Mouse (Mus musculus) cortical plate, adult 2 months (tissue): ENCODE data around the gene Gm11634. TPM values are rescaled to one million over a fixed set of nuclear protein-coding genes. Genes with fewer than 3 reads are reported as not detected.
"Not testable (repeated sequence)": the region's sequence is repeated elsewhere in the genome, so short reads cannot be mapped to it uniquely, and the experiment has no call there.

ENCODE experiments used
- H3K27ac ChIP-seq: fragments of 200-500 bp; 2 replicates; pipeline ENCODE4 v1.5.1; 2012; ENCODE audit warnings: low read length, control low read depth, inconsistent platforms; ENCODE audit not compliant: insufficient read depth
- H3K4me1 ChIP-seq: fragments of 200-500 bp; 2 replicates; pipeline ENCODE4 v1.6.1; 2011; ENCODE audit warnings: low read length; ENCODE audit not compliant: control insufficient read depth, insufficient read depth
- H3K4me3 ChIP-seq: fragments of 200-500 bp; 2 replicates; pipeline ENCODE4 v1.5.1; 2011; ENCODE audit warnings: mild to moderate bottlenecking, low read length, control low read depth; ENCODE audit not compliant: insufficient read depth
- CTCF ChIP-seq: fragments of 200-500 bp; IDR thresholded peaks from 2 replicates; pipeline ENCODE4 v1.5.1; 2011; ENCODE audit warnings: mild to moderate bottlenecking, control low read depth, low read length; ENCODE audit not compliant: insufficient read depth; ENCODE audit errors: extremely low read depth
- POLR2A ChIP-seq: fragments of 200-500 bp; IDR thresholded peaks from 2 replicates; pipeline ENCODE4 v1.6.1; 2011; ENCODE audit warnings: mild to moderate bottlenecking, low read length, control low read depth; ENCODE audit not compliant: insufficient read depth; ENCODE audit errors: extremely low read depth
- polyA plus RNA-seq: library from polyadenylated mRNA; depleted of rRNA; stranded (reverse); fragments of >200 nt; gene quantifications from 2 replicates; pipeline ENCODE4 v1.2.3, GENCODE M21; 2012

Gene Gm11634
- polyA plus RNA-seq, 1 experiment, result not detected

- no peak for TF ChIP-seq POLR2A
- no peak for TF ChIP-seq CTCF
- Histone ChIP-seq H3K4me3 (no peak overlapping the region), H3K4me1 (peaks cover 2% of the 10 kb centered on the region; the same call in 1 of the 2 replicates), H3K27ac (no peak overlapping the region)
Measured at GRCm38 (mm10) chr11:101639761-101640160, 40.7 kb upstream of the Gm11634 start.

- no peaks in the 10 kb centered on the region for H3K4me1 ChIP-seq
- no peak overlapping the region for H3K27ac ChIP-seq
- H3K4me3 ChIP-seq, result no peak overlapping the region
- TF ChIP-seq CTCF (no peak), POLR2A (no peak)
Measured at GRCm38 (mm10) chr11:101635660-101636059, 36.6 kb upstream of the Gm11634 start.

- not testable (repeated sequence) for H3K4me3 ChIP-seq, H3K27ac ChIP-seq, H3K4me1 ChIP-seq
Measured at GRCm38 (mm10) chr11:101628733-101629417, 29.8 kb upstream of the Gm11634 start.

GRCm38 (mm10) chr11:101627857-101628559 is 29.0 kb upstream of the Gm11634 start:
- H3K4me3 ChIP-seq, result peak overlapping the region; percentile 49
- H3K27ac ChIP-seq, result no peak overlapping the region
- no peak for TF ChIP-seq CTCF
- no peak for TF ChIP-seq POLR2A
- no peaks in the 10 kb centered on the region for H3K4me1 ChIP-seq

GRCm38 (mm10) chr11:101626995-101627856 is 28.2 kb upstream of the Gm11634 start, which contains the start of gene Rdm1:
Gene Rdm1 (plus strand): TSS chr11:101627195.
- no peaks in the 10 kb centered on the region for H3K4me1 ChIP-seq
- TF ChIP-seq POLR2A, result peak; percentile 85
- no peak for TF ChIP-seq CTCF
- H3K27ac ChIP-seq, result 0 out of 2 replicates have a peak within 1 kb of the TSS, but pooled peaks have one; percentile 23
- H3K4me3 ChIP-seq, result peak within 1 kb of the TSS; percentile 49

GRCm38 (mm10) chr11:101626649-101626994 is 27.6 kb upstream of the Gm11634 start:
- Histone ChIP-seq H3K27ac (no peak overlapping the region), H3K4me3 (peak overlapping the region; percentile 23), H3K4me1 (no peaks in the 10 kb centered on the region)
- TF ChIP-seq CTCF, result no peak
- no peak for TF ChIP-seq POLR2A

GRCm38 (mm10) chr11:101620022-101620655 is 21.1 kb upstream of the Gm11634 start:
- not testable (repeated sequence) for H3K4me1 ChIP-seq, H3K27ac ChIP-seq, H3K4me3 ChIP-seq

- H3K4me3 ChIP-seq, result no peak overlapping the region
- TF ChIP-seq CTCF, result no peak
- no peak for TF ChIP-seq POLR2A
- H3K4me1 ChIP-seq, result 0 out of 2 replicates have a peak, but pooled peaks cover 2% of the 10 kb centered on the region
- H3K27ac ChIP-seq, result no peak overlapping the region
Measured at GRCm38 (mm10) chr11:101618596-101618995, 19.5 kb upstream of the Gm11634 start.

GRCm38 (mm10) chr11:101617849-101618248 is 18.8 kb upstream of the Gm11634 start:
- H3K27ac ChIP-seq, result no peak overlapping the region
- no peak overlapping the region for H3K4me3 ChIP-seq
- TF ChIP-seq POLR2A (no peak), CTCF (no peak)
- H3K4me1 ChIP-seq, result 0 out of 2 replicates have a peak, but pooled peaks cover 2% of the 10 kb centered on the region
